Mouse (Mus musculus): ENCODE measurements around the gene Olfr143.

- TF ChIP-seq CTCF (IDR thresholded peaks at IDR 0.05; ENCODE audit: extremely low read depth, insufficient read depth, low read length) (no peak), POLR2A (IDR thresholded peaks at IDR 0.05; ENCODE audit: extremely low read depth, insufficient read depth, low read length) (no peak)
These were observed 34.8 kb upstream of the Olfr143 start, which contains the start of gene Olfr894 for GRCm38 (mm10) chr9:38217755-38218154.

Measured in cortical plate, adult 2 months (tissue).